Mouse (Mus musculus) intestine, embryonic 16.5 days (tissue): ENCODE measurements at regions not wholly inside any gene's neighbourhood (a gene's known extent, or its start where the extent isn't known, plus 50 kb on each side); places are given as distances from the start of the nearest gene placed in this dataset.

ENCODE experiments used
- ATAC-seq: fragments of 200-750 bp; cut with Nextera tagmentation; 2 replicates; pipeline ENCODE4 v1.8.0; 2017; ENCODE audit warnings: moderate TSS enrichment, moderate library complexity
- H3K27ac ChIP-seq: fragments of 300-500 bp; sonication (generic); 2 replicates; pipeline ENCODE4 v1.5.1; 2014; ENCODE audit warnings: mild to moderate bottlenecking, low read length
- H3K27me3 ChIP-seq: fragments of 300-500 bp; sonication (generic); replicated peaks from 2 replicates; pipeline ENCODE4 v1.6.1; 2014; ENCODE audit warnings: low read length, control low read depth, mixed read lengths; ENCODE audit not compliant: control insufficient read depth, insufficient read depth
- H3K36me3 ChIP-seq: fragments of 300-500 bp; sonication (generic); 2 replicates; pipeline ENCODE4 v1.6.1; 2014; ENCODE audit warnings: low read length, control low read depth; ENCODE audit not compliant: control insufficient read depth, insufficient read depth
- H3K4me1 ChIP-seq: fragments of 300-500 bp; sonication (generic); 2 replicates; pipeline ENCODE4 v1.6.1; 2014; ENCODE audit warnings: low read length, control low read depth, mixed read lengths; ENCODE audit not compliant: control insufficient read depth, insufficient read depth
- H3K4me2 ChIP-seq: fragments of 300-500 bp; sonication (generic); 2 replicates; pipeline ENCODE4 v1.6.1; 2014; ENCODE audit warnings: low read depth, low read length, control low read depth
- H3K4me3 ChIP-seq: fragments of 300-500 bp; sonication (generic); 2 replicates; pipeline ENCODE4 v1.5.1; 2014; ENCODE audit warnings: mild to moderate bottlenecking, low read length
- H3K9ac ChIP-seq: fragments of 300-500 bp; sonication (generic); 2 replicates; pipeline ENCODE4 v1.6.1; 2014; ENCODE audit warnings: low read depth, low read length
- H3K9me3 ChIP-seq: fragments of 300-500 bp; sonication (generic); 2 replicates; pipeline ENCODE4 v1.6.1; 2016; ENCODE audit warnings: low read length, control low read depth; ENCODE audit not compliant: control insufficient read depth
- WGBS: fragments of 180-500 bp; shearing (Covaris S2); extraction: QIAGEN DNeasy Blood & Tissue Kit; methylation state at CpG from one replicate; pipeline ENCODE4 v1.1.7; 2014; 5-methylcytosine and 5-hydroxymethylcytosine counted together

GRCm38 (mm10) chr6:84429247-84429646 is 164.5 kb downstream of the Cyp26b1 start:
- no peaks in the 10 kb centered on the region for H3K4me1 ChIP-seq
- no peak overlapping the region for H3K4me2 ChIP-seq
- H3K9me3 ChIP-seq, result no peaks in the 10 kb centered on the region
- WGBS, result 73% methylated on average over 8 of the region's 8 CpGs
- no peak overlapping the region for H3K9ac ChIP-seq
- ATAC-seq, result no peak
- no peaks in the 10 kb centered on the region; the same call in 1 of the 2 replicates for H3K27me3 ChIP-seq
- H3K27ac ChIP-seq, result no peak overlapping the region
- no peaks in the 10 kb centered on the region for H3K36me3 ChIP-seq
- H3K4me3 ChIP-seq, result no peak overlapping the region

GRCm38 (mm10) chr6:84426691-84427090 is 167.0 kb downstream of the Cyp26b1 start:
- Histone ChIP-seq H3K4me3 (no peak overlapping the region), H3K27ac (no peak overlapping the region), H3K4me1 (0 out of 2 replicates have a peak, but pooled peaks cover 2% of the 10 kb centered on the region), H3K36me3 (no peaks in the 10 kb centered on the region), H3K4me2 (no peak overlapping the region), H3K9me3 (no peaks in the 10 kb centered on the region), H3K9ac (no peak overlapping the region), H3K27me3 (no peaks in the 10 kb centered on the region; the same call in 1 of the 2 replicates)
- ATAC-seq, result no peak
- WGBS, result 67% methylated on average over 8 of the region's 8 CpGs

GRCm38 (mm10) chr6:84425823-84426222 is 167.9 kb downstream of the Cyp26b1 start:
- no peak overlapping the region for H3K4me2 ChIP-seq

GRCm38 (mm10) chr6:84422946-84423345 is 170.8 kb downstream of the Cyp26b1 start:
- Histone ChIP-seq H3K4me2 (no peak overlapping the region), H3K4me1 (0 out of 2 replicates have a peak, but pooled peaks cover 2% of the 10 kb centered on the region), H3K9ac (no peak overlapping the region), H3K9me3 (no peaks in the 10 kb centered on the region), H3K27ac (no peak overlapping the region), H3K4me3 (no peak overlapping the region), H3K27me3 (no peaks in the 10 kb centered on the region; the same call in 1 of the 2 replicates), H3K36me3 (no peaks in the 10 kb centered on the region)
- 56% methylated on average over 3 of the region's 3 CpGs for WGBS
- no peak for ATAC-seq

More at GRCm38 (mm10) chr6:84425823-84426222, 167.9 kb downstream of the Cyp26b1 start:
- Histone ChIP-seq H3K36me3 (no peaks in the 10 kb centered on the region), H3K4me1 (0 out of 2 replicates have a peak, but pooled peaks cover 2% of the 10 kb centered on the region), H3K4me3 (no peak overlapping the region), H3K27me3 (no peaks in the 10 kb centered on the region; the same call in 1 of the 2 replicates), H3K9me3 (no peaks in the 10 kb centered on the region), H3K27ac (no peak overlapping the region), H3K9ac (no peak overlapping the region)
- WGBS, result 54% methylated on average over 4 of the region's 4 CpGs
- peak; percentile 48; the same call in 1 of the 2 replicates for ATAC-seq

- 80% methylated on average over 2 of the region's 2 CpGs for WGBS
- no peaks in the 10 kb centered on the region for H3K9me3 ChIP-seq
- H3K36me3 ChIP-seq, result no peaks in the 10 kb centered on the region
- H3K4me3 ChIP-seq, result no peak overlapping the region
- no peak overlapping the region for H3K27ac ChIP-seq
- ATAC-seq, result no peak
- no peak overlapping the region for H3K4me2 ChIP-seq
- H3K27me3 ChIP-seq, result no peaks in the 10 kb centered on the region
- no peak overlapping the region for H3K9ac ChIP-seq
- H3K4me1 ChIP-seq, result 0 out of 2 replicates have a peak, but pooled peaks cover 2% of the 10 kb centered on the region
Measured at GRCm38 (mm10) chr6:84419691-84420090, 174.0 kb downstream of the Cyp26b1 start.

- WGBS, result 71% methylated on average over 2 of the region's 2 CpGs
- no peak for ATAC-seq
Measured at GRCm38 (mm10) chr6:84419281-84419680, 174.4 kb downstream of the Cyp26b1 start.

GRCm38 (mm10) chr6:84416992-84417636 is 176.6 kb downstream of the Cyp26b1 start:
- Histone ChIP-seq H3K36me3 (no peaks in the 10 kb centered on the region), H3K9ac (no peak overlapping the region), H3K4me1 (0 out of 2 replicates have a peak, but pooled peaks cover 3% of the 10 kb centered on the region), H3K9me3 (no peaks in the 10 kb centered on the region), H3K27ac (no peak overlapping the region), H3K27me3 (no peaks in the 10 kb centered on the region), H3K4me3 (no peak overlapping the region), H3K4me2 (no peak overlapping the region)
- WGBS, result 49% methylated on average over 11 of the region's 11 CpGs
- no peak for ATAC-seq

More at GRCm38 (mm10) chr6:84419281-84419680, 174.4 kb downstream of the Cyp26b1 start:
- Histone ChIP-seq H3K9me3 (no peaks in the 10 kb centered on the region), H3K36me3 (no peaks in the 10 kb centered on the region), H3K27me3 (no peaks in the 10 kb centered on the region), H3K9ac (no peak overlapping the region), H3K4me1 (0 out of 2 replicates have a peak, but pooled peaks cover 3% of the 10 kb centered on the region), H3K4me3 (no peak overlapping the region), H3K4me2 (no peak overlapping the region), H3K27ac (no peak overlapping the region)

GRCm38 (mm10) chr6:84414400-84414799 is 179.3 kb downstream of the Cyp26b1 start:
- Histone ChIP-seq H3K4me1 (peaks cover 6% of the 10 kb centered on the region; the same call in 1 of the 2 replicates), H3K9ac (no peak overlapping the region), H3K36me3 (no peaks in the 10 kb centered on the region), H3K27me3 (no peaks in the 10 kb centered on the region), H3K4me2 (no peak overlapping the region), H3K4me3 (no peak overlapping the region), H3K9me3 (no peaks in the 10 kb centered on the region), H3K27ac (no peak overlapping the region)
- 56% methylated on average over 5 of the region's 5 CpGs for WGBS
- ATAC-seq, result no peak

- no peak overlapping the region for H3K4me3 ChIP-seq
- peaks cover 6% of the 10 kb centered on the region; the same call in 1 of the 2 replicates for H3K4me1 ChIP-seq
- no peak overlapping the region for H3K9ac ChIP-seq
- no peaks in the 10 kb centered on the region for H3K9me3 ChIP-seq
- peak; percentile 97 for ATAC-seq
- no peaks in the 10 kb centered on the region for H3K36me3 ChIP-seq
- peak overlapping the region; percentile 38; the same call in 1 of the 2 replicates for H3K27ac ChIP-seq
- H3K27me3 ChIP-seq, result 0 out of 2 replicates have a peak, but pooled peaks cover 3% of the 10 kb centered on the region
- 50% methylated on average over 10 of the region's 10 CpGs for WGBS
- H3K4me2 ChIP-seq, result 0 out of 2 replicates have a peak overlapping the region, but pooled peaks have one; percentile 3
Measured at GRCm38 (mm10) chr6:84409863-84410513, 183.7 kb downstream of the Cyp26b1 start.
